In genomic region chr9:91503657-91504329, GRCm38 (mm10) we compare ENCODE assay signal across 20 mouse cellular contexts.
DNase-seq lines count a peak whose midpoint lies in the region; ATAC-seq lines count a peak whose summit lies in the region.
"Had no signal": no experiment of that assay in that cellular context is flagged by ENCODE, and none has a peak within 500 bp of the region (broad histone marks: within the 10 kb centered on the region; RNA-seq: fewer than 3 reads in every experiment).

No protein-coding gene starts in this region.

- WGBS in embryonic facial prominence, embryonic 12.5 days, result 64% methylated on average over 5 of the region's 5 CpGs
- 70% methylated on average over 5 of the region's 5 CpGs for WGBS in embryonic facial prominence, embryonic 10.5 days
- 73% methylated on average over 5 of the region's 5 CpGs for WGBS in hindbrain, embryonic 14.5 days
- WGBS in hindbrain, embryonic 10.5 days, result 69% methylated on average over 5 of the region's 5 CpGs
- WGBS in midbrain, embryonic 12.5 days, result 71% methylated on average over 5 of the region's 5 CpGs
- 69% methylated on average over 5 of the region's 5 CpGs for whole genome bisulfite sequencing in midbrain, embryonic 15.5 days
- WGBS in kidney, embryonic 14.5 days, result 73% methylated on average over 5 of the region's 5 CpGs

- H3K4me2 ChIP-seq in embryonic facial prominence, embryonic 12.5 days (replicated peaks), result no peak overlapping the region
- no peak overlapping the region for H3K4me2 ChIP-seq in hindbrain, embryonic 14.5 days (replicated peaks)
- H3K4me2 ChIP-seq in midbrain, embryonic 12.5 days (replicated peaks), result no peak overlapping the region
- H3K4me2 ChIP-seq in midbrain, embryonic 15.5 days, result no peak overlapping the region
- no peak overlapping the region for H3K4me2 ChIP-seq in kidney, embryonic 14.5 days (replicated peaks; ENCODE audit: low read depth, low read length)
- H3K4me2 ChIP-seq: lung, embryonic 14.5 days had no signal

- no peak overlapping the region for H3K4me3 ChIP-seq in embryonic facial prominence, embryonic 12.5 days
- no peak overlapping the region for H3K4me3 ChIP-seq in embryonic facial prominence, embryonic 10.5 days
- no peak overlapping the region for H3K4me3 ChIP-seq in hindbrain, embryonic 14.5 days (replicated peaks; ENCODE audit: low read length)
- no peak overlapping the region for H3K4me3 ChIP-seq in hindbrain, embryonic 10.5 days
- H3K4me3 ChIP-seq in midbrain, embryonic 12.5 days, result no peak overlapping the region
- no peak overlapping the region for H3K4me3 ChIP-seq in midbrain, embryonic 15.5 days
- no peak overlapping the region for H3K4me3 ChIP-seq in kidney, embryonic 14.5 days (ENCODE audit: low read length)
- H3K4me3 ChIP-seq: layer of hippocampus, adult 2 months had no signal

- H3K9ac ChIP-seq in embryonic facial prominence, embryonic 12.5 days, result no peak overlapping the region
- no peak overlapping the region for H3K9ac ChIP-seq in hindbrain, embryonic 14.5 days
- H3K9ac ChIP-seq in midbrain, embryonic 12.5 days (replicated peaks), result no peak overlapping the region
- no peak overlapping the region for H3K9ac ChIP-seq in midbrain, embryonic 15.5 days
- H3K9ac ChIP-seq in kidney, embryonic 14.5 days (ENCODE audit: low read depth, low read length), result no peak overlapping the region
- H3K9ac ChIP-seq: lung, embryonic 14.5 days had no signal

- H3K27ac ChIP-seq in embryonic facial prominence, embryonic 12.5 days, result no peak overlapping the region
- no peak overlapping the region for H3K27ac ChIP-seq in embryonic facial prominence, embryonic 10.5 days (replicated peaks)
- H3K27ac ChIP-seq in hindbrain, embryonic 14.5 days, result no peak overlapping the region
- H3K27ac ChIP-seq in hindbrain, embryonic 10.5 days, result no peak overlapping the region
- no peak overlapping the region for H3K27ac ChIP-seq in midbrain, embryonic 12.5 days (replicated peaks)
- H3K27ac ChIP-seq in midbrain, embryonic 15.5 days, result no peak overlapping the region
- no peak overlapping the region for H3K27ac ChIP-seq in kidney, embryonic 14.5 days (ENCODE audit: low read depth, low read length)
- H3K27ac ChIP-seq: layer of hippocampus, adult 2 months had no signal

- no peaks in the 10 kb centered on the region for H3K36me3 ChIP-seq in embryonic facial prominence, embryonic 12.5 days
- no peaks in the 10 kb centered on the region for H3K36me3 ChIP-seq in embryonic facial prominence, embryonic 10.5 days (replicated peaks)
- no peaks in the 10 kb centered on the region for H3K36me3 ChIP-seq in hindbrain, embryonic 14.5 days (replicated peaks; ENCODE audit: control insufficient read depth, insufficient read depth)
- H3K36me3 ChIP-seq in hindbrain, embryonic 10.5 days, result no peaks in the 10 kb centered on the region
- H3K36me3 ChIP-seq in midbrain, embryonic 12.5 days, result no peaks in the 10 kb centered on the region
- no peaks in the 10 kb centered on the region for H3K36me3 ChIP-seq in midbrain, embryonic 15.5 days (replicated peaks)
- no peaks in the 10 kb centered on the region for H3K36me3 ChIP-seq in kidney, embryonic 14.5 days (ENCODE audit: control insufficient read depth, insufficient read depth, low read length)

- no peak for DNase-seq in embryonic facial prominence, embryonic 10.5 days (ENCODE audit: low spot score)
- DNase-seq in hindbrain, embryonic 14.5 days (ENCODE audit: low spot score), result no peak
- DNase-seq in hindbrain, embryonic 10.5 days (ENCODE audit: low spot score), result no peak
- DNase-seq: adrenal gland, adult 8-10 months; cerebellum, adult 8-10 months; heart, postnatal 4 days; kidney, postnatal 10 days; layer of hippocampus, postnatal 36 days; liver; lung, embryonic 14.5 days; lung, postnatal 36 days; retina, postnatal 1 day; thymus, postnatal 14 days had no signal

- no peaks in the 10 kb centered on the region for H3K27me3 ChIP-seq in embryonic facial prominence, embryonic 12.5 days
- H3K27me3 ChIP-seq in embryonic facial prominence, embryonic 10.5 days (replicated peaks; ENCODE audit: low read depth, poor library complexity, severe bottlenecking), result no peaks in the 10 kb centered on the region
- H3K27me3 ChIP-seq in hindbrain, embryonic 14.5 days (ENCODE audit: control insufficient read depth, insufficient read depth, low read length), result no peaks in the 10 kb centered on the region
- H3K27me3 ChIP-seq in hindbrain, embryonic 10.5 days (ENCODE audit: insufficient read depth, poor library complexity, severe bottlenecking), result no peaks in the 10 kb centered on the region
- no peaks in the 10 kb centered on the region for H3K27me3 ChIP-seq in midbrain, embryonic 12.5 days
- H3K27me3 ChIP-seq in midbrain, embryonic 15.5 days (replicated peaks), result no peaks in the 10 kb centered on the region
- H3K27me3 ChIP-seq in kidney, embryonic 14.5 days (ENCODE audit: control insufficient read depth, insufficient read depth, low read length), result no peaks in the 10 kb centered on the region

- 0 out of 2 replicates have a peak, but pooled peaks have one; percentile 56 for ATAC-seq in embryonic facial prominence, embryonic 12.5 days (ENCODE audit: insufficient number of reproducible peaks, insufficient read depth, low FRiP score, low TSS enrichment)
- peak; percentile 55; the same call in 1 of the 2 replicates for ATAC-seq in hindbrain, embryonic 14.5 days (ENCODE audit: low FRiP score)
- peak; percentile 66; the same call in 1 of the 2 replicates for ATAC-seq in midbrain, embryonic 12.5 days (ENCODE audit: low FRiP score, low read depth)
- ATAC-seq in midbrain, embryonic 15.5 days (replicated peaks), result no peak
- ATAC-seq in monocyte, adult 5-6 weeks (replicated peaks; ENCODE audit: insufficient number of reproducible peaks, low FRiP score, low TSS enrichment, poor library complexity, severe bottlenecking), result peak; percentile 43; the same call in 1 of the 2 replicates
- ATAC-seq in kidney, embryonic 14.5 days (ENCODE audit: low FRiP score, low TSS enrichment), result no peak
- ATAC-seq: intestine, embryonic 16.5 days had no signal

- no peaks in the 10 kb centered on the region for H3K4me1 ChIP-seq in embryonic facial prominence, embryonic 12.5 days
- no peaks in the 10 kb centered on the region for H3K4me1 ChIP-seq in embryonic facial prominence, embryonic 10.5 days
- no peaks in the 10 kb centered on the region for H3K4me1 ChIP-seq in hindbrain, embryonic 14.5 days (replicated peaks; ENCODE audit: control insufficient read depth, insufficient read depth, low read length)
- H3K4me1 ChIP-seq in hindbrain, embryonic 10.5 days (replicated peaks), result no peaks in the 10 kb centered on the region
- H3K4me1 ChIP-seq in midbrain, embryonic 12.5 days, result no peaks in the 10 kb centered on the region
- no peaks in the 10 kb centered on the region for H3K4me1 ChIP-seq in midbrain, embryonic 15.5 days
- H3K4me1 ChIP-seq in kidney, embryonic 14.5 days (ENCODE audit: control insufficient read depth, insufficient read depth, low read length), result no peaks in the 10 kb centered on the region

- no peaks in the 10 kb centered on the region for H3K9me3 ChIP-seq in embryonic facial prominence, embryonic 12.5 days
- H3K9me3 ChIP-seq in embryonic facial prominence, embryonic 10.5 days, result 0 out of 2 replicates have a peak, but pooled peaks cover 3% of the 10 kb centered on the region
- no peaks in the 10 kb centered on the region for H3K9me3 ChIP-seq in hindbrain, embryonic 14.5 days (ENCODE audit: control insufficient read depth, low read length)
- H3K9me3 ChIP-seq in hindbrain, embryonic 10.5 days, result no peaks in the 10 kb centered on the region; the same call in 1 of the 2 replicates
- peaks cover 6% of the 10 kb centered on the region; the same call in 1 of the 2 replicates for H3K9me3 ChIP-seq in midbrain, embryonic 12.5 days
- H3K9me3 ChIP-seq in midbrain, embryonic 15.5 days, result no peaks in the 10 kb centered on the region
- no peaks in the 10 kb centered on the region for H3K9me3 ChIP-seq in kidney, embryonic 14.5 days (ENCODE audit: control insufficient read depth, low read length)

Comparison
In these comparisons a context has a peak if more than half of its experiments do, and no peak if none do; other contexts are left out.
1. ATAC-seq: peak in embryonic facial prominence, embryonic 12.5 days (single experiment), hindbrain, embryonic 14.5 days (single experiment), midbrain, embryonic 12.5 days (single experiment) and monocyte, adult 5-6 weeks (single experiment); none in midbrain, embryonic 15.5 days (single experiment) and kidney, embryonic 14.5 days (single experiment).